ENCODE assay signal across 8 mouse cellular contexts in the genomic region with DNA sequence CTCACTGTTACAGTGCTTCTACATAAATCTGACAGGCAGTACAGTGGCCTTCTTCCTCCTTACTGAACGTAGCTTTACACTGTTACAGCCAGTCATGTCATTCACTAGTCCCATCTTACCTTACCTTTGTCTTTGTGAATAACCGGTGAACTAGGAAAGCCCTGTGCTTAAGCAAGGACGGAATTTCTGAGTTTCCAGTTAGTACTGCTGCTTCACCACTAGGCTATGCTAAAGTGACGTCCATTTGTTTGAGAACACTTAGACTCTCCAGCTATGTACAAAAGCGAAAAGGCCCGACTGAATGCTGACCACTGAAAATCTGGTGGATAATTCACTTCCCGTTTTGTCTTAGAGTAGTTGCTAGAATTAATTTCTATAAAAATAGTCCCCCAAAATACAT.
DNase-seq lines count a peak whose midpoint lies in the region; ATAC-seq and TF ChIP-seq lines count a peak whose summit lies in the region.

No protein-coding gene starts in this region.

- no peak overlapping the region for H3K9ac ChIP-seq in heart, postnatal 0 days (replicated peaks; ENCODE audit: low read depth, low read length)
- H3K9ac ChIP-seq in ES-E14 (ENCODE audit: insufficient read depth, low read depth, low read length, poor library complexity, severe bottlenecking) = no peak overlapping the region
- no peak overlapping the region for H3K9ac ChIP-seq in neural tube, embryonic 13.5 days

- peak; percentile 55 for DNase-seq in heart, postnatal 0 days (ENCODE audit: low spot score)
- no peak for DNase-seq in heart, postnatal 36 days
- no peak for DNase-seq in ES-E14 (ENCODE audit: low read depth, low spot score)
- peak; percentile 12 for DNase-seq in embryo, embryonic 9.5 days (ENCODE audit: extremely low spot score)
- DNase-seq in large intestine, adult 2 months (ENCODE audit: low read depth, low spot score) = peak; percentile 3

- no peaks in the 10 kb centered on the region for H3K36me3 ChIP-seq in heart, postnatal 0 days (replicated peaks; ENCODE audit: control insufficient read depth, insufficient read depth, low read length)
- no peaks in the 10 kb centered on the region for H3K36me3 ChIP-seq in ES-E14 (ENCODE audit: control insufficient read depth, insufficient read depth, low read length, poor library complexity, severe bottlenecking)
- no peaks in the 10 kb centered on the region for H3K36me3 ChIP-seq in neural tube, embryonic 13.5 days

- ATAC-seq in heart, postnatal 0 days (ENCODE audit: insufficient read depth, low read depth) = no peak
- peak; percentile 87 for ATAC-seq in neural tube, embryonic 13.5 days (ENCODE audit: low read depth)
- no peak for ATAC-seq in CD4-positive, CD25-positive, alpha-beta regulatory T cell, adult 4 months
- no peak for ATAC-seq in erythroid progenitor cell, adult 5-6 weeks (replicated peaks; ENCODE audit: low FRiP score, poor library complexity, severe bottlenecking)

- intact Hi-C loops in heart, postnatal 36 days (cut with DNase I) = loop anchor here (10.0 kb wide), 2 partner anchors 393 to 863 kb away; no protein-coding TSS in a partner anchor

- TF ChIP-seq EP300 in heart, postnatal 0 days (IDR thresholded peaks at IDR 0.05; ENCODE audit: low read depth) = no peak

- H3K9me3 ChIP-seq in heart, postnatal 0 days (replicated peaks; ENCODE audit: control insufficient read depth, low read length) = no peaks in the 10 kb centered on the region
- no peaks in the 10 kb centered on the region for H3K9me3 ChIP-seq in ES-E14 (ENCODE audit: control insufficient read depth, insufficient read depth, low read depth, low read length)
- H3K9me3 ChIP-seq in neural tube, embryonic 13.5 days = no peaks in the 10 kb centered on the region

- 29% methylated on average over 7 of the region's 7 CpGs for WGBS in heart, postnatal 0 days
- WGBS in large intestine, adult 2 months = 34% methylated on average over 7 of the region's 7 CpGs
- WGBS in neural tube, embryonic 13.5 days = 42% methylated on average over 7 of the region's 7 CpGs

- no peaks in the 10 kb centered on the region for H3K27me3 ChIP-seq in heart, postnatal 0 days (ENCODE audit: control insufficient read depth, insufficient read depth, low read length)
- H3K27me3 ChIP-seq in neural tube, embryonic 13.5 days = no peaks in the 10 kb centered on the region

- peak; percentile 69 for TF ChIP-seq CTCF in heart, postnatal 0 days (IDR thresholded peaks at IDR 0.05; ENCODE audit: low read depth)

- H3K27ac ChIP-seq in heart, postnatal 0 days (ENCODE audit: low read depth) = no peak overlapping the region
- no peak overlapping the region for H3K27ac ChIP-seq in ES-E14 (ENCODE audit: insufficient read depth, low read depth, low read length, poor library complexity, severe bottlenecking)
- no peak overlapping the region for H3K27ac ChIP-seq in neural tube, embryonic 13.5 days (replicated peaks)

- in situ Hi-C loops in ES-E14 (cut with MboI; ENCODE audit: low sequenced_read_pairs in 2 of 2, unreplicated experiment in 2 of 2) = no loop called here

- H3K4me3 ChIP-seq in heart, postnatal 0 days (ENCODE audit: low read depth, low read length) = no peak overlapping the region
- H3K4me3 ChIP-seq in ES-E14 (ENCODE audit: insufficient read depth in 1 of 2, low read depth in 1 of 2, low read length in 2 of 2, poor library complexity in 1 of 2, severe bottlenecking in 1 of 2) = no peak overlapping the region
- H3K4me3 ChIP-seq in neural tube, embryonic 13.5 days = no peak overlapping the region

- H3K4me2 ChIP-seq in heart, postnatal 0 days (ENCODE audit: low read depth, low read length) = no peak overlapping the region
- H3K4me2 ChIP-seq in neural tube, embryonic 13.5 days = no peak overlapping the region

- H3K4me1 ChIP-seq in heart, postnatal 0 days (ENCODE audit: control insufficient read depth, insufficient read depth) = no peaks in the 10 kb centered on the region
- no peaks in the 10 kb centered on the region for H3K4me1 ChIP-seq in ES-E14 (ENCODE audit: control insufficient read depth in 2 of 2, insufficient read depth in 2 of 2, low read length in 2 of 2, poor library complexity in 1 of 2)
- H3K4me1 ChIP-seq in neural tube, embryonic 13.5 days (replicated peaks) = no peaks in the 10 kb centered on the region

TF ChIP-seq in ES-E14, 5 proteins besides CTCF, POLR2A, EP300 and RAD21:
- TF ChIP-seq ZNF384 (IDR thresholded peaks at IDR 0.05; ENCODE audit: low read depth, low read length) = no peak
- peak; percentile 74; the same call in 1 of the 2 replicates for TF ChIP-seq ZC3H11A (IDR thresholded peaks at IDR 0.05; ENCODE audit: borderline replicate concordance, low read depth, low read length)

Comparison
In these comparisons a context has a peak if more than half of its experiments do, and no peak if none do; other contexts are left out.
1. DNase-seq: peak in heart, postnatal 0 days (single experiment), embryo, embryonic 9.5 days (single experiment) and large intestine, adult 2 months (single experiment); none in heart, postnatal 36 days (0 of 2) and ES-E14 (single experiment).